Mouse (Mus musculus): Measurements from ENCODE around the gene Gm20696.

Gm20696 gene

GRCm38 (mm10) chr6:99521641-99522358, 144.8 kb downstream of the Gm20696 start:
- DNase-seq (ENCODE audit: low spot score in 2 of 2) = peak; percentile 27 to 45

- DNase-seq (ENCODE audit: low spot score in 2 of 2) = peak; percentile 47 to 53
Observed at GRCm38 (mm10) chr6:99521038-99521640, 145.5 kb downstream of the Gm20696 start.

- no peak for DNase-seq (ENCODE audit: low spot score in 2 of 2)
Observed at GRCm38 (mm10) chr6:99520676-99521037, 145.9 kb downstream of the Gm20696 start.

- peak in 1 of 2 experiments; percentile 42 for DNase-seq (ENCODE audit: low spot score in 2 of 2)
Observed at GRCm38 (mm10) chr6:99519806-99520675, 146.6 kb downstream of the Gm20696 start.

GRCm38 (mm10) chr6:99519052-99519451, 147.5 kb downstream of the Gm20696 start:
- DNase-seq (ENCODE audit: low spot score in 2 of 2) = no peak

GRCm38 (mm10) chr6:99515667-99516199, 150.9 kb downstream of the Gm20696 start:
- no peak for DNase-seq (ENCODE audit: low spot score in 2 of 2)

GRCm38 (mm10) chr6:99511862-99512261, 154.7 kb downstream of the Gm20696 start:
- DNase-seq (ENCODE audit: low spot score in 2 of 2) = no peak

GRCm38 (mm10) chr6:99509189-99509592, 157.4 kb downstream of the Gm20696 start:
- no peak for DNase-seq (ENCODE audit: low spot score in 2 of 2)

GRCm38 (mm10) chr6:99506816-99507215, 159.8 kb downstream of the Gm20696 start:
- no peak for DNase-seq (ENCODE audit: low spot score in 2 of 2)

GRCm38 (mm10) chr6:99503741-99504140, 162.9 kb downstream of the Gm20696 start:
- DNase-seq (ENCODE audit: low spot score in 2 of 2) = no peak

GRCm38 (mm10) chr6:99502727-99503126, 163.9 kb downstream of the Gm20696 start:
- no peak for DNase-seq (ENCODE audit: low spot score in 2 of 2)

GRCm38 (mm10) chr6:99502314-99502713, 164.3 kb downstream of the Gm20696 start:
- DNase-seq (ENCODE audit: low spot score in 2 of 2) = no peak

GRCm38 (mm10) chr6:99500570-99501270, 165.9 kb downstream of the Gm20696 start:
- no peak for DNase-seq (ENCODE audit: low spot score in 2 of 2)

GRCm38 (mm10) chr6:99498082-99498481, 168.5 kb downstream of the Gm20696 start:
- no peak for DNase-seq (ENCODE audit: low spot score in 2 of 2)

- no peak for DNase-seq (ENCODE audit: low spot score in 2 of 2)
Observed at GRCm38 (mm10) chr6:99496114-99496513, 170.5 kb downstream of the Gm20696 start.

- no peak for DNase-seq (ENCODE audit: low spot score in 2 of 2)
Observed at GRCm38 (mm10) chr6:99492937-99493336, 173.7 kb downstream of the Gm20696 start.

GRCm38 (mm10) chr6:99491979-99492544, 174.5 kb downstream of the Gm20696 start:
- DNase-seq (ENCODE audit: low spot score in 2 of 2) = no peak

GRCm38 (mm10) chr6:99491146-99491545, 175.5 kb downstream of the Gm20696 start:
- DNase-seq (ENCODE audit: low spot score in 2 of 2) = no peak

GRCm38 (mm10) chr6:99489900-99490648, 176.5 kb downstream of the Gm20696 start:
- DNase-seq (ENCODE audit: low spot score in 2 of 2) = no peak

- DNase-seq (ENCODE audit: low spot score in 2 of 2) = no peak
Observed at GRCm38 (mm10) chr6:99489423-99489822, 177.2 kb downstream of the Gm20696 start.
